Mouse (Mus musculus) kidney, adult 2 months (tissue): ENCODE measurements at regions not wholly inside any gene's neighbourhood (a gene's known extent, or its start where the extent isn't known, plus 50 kb on each side); places are given as distances from the start of the nearest gene placed in this dataset.

Experiments used
- CTCF ChIP-seq: fragments of 200-500 bp; conservative IDR thresholded peaks from 2 replicates; pipeline ENCODE4 v1.5.1; 2011; ENCODE audit warnings: low read depth, mild to moderate bottlenecking, control low read depth, low read length, moderate library complexity, mixed read lengths; ENCODE audit not compliant: insufficient read depth, insufficient read length
- POLR2A ChIP-seq: fragments of 200-500 bp; IDR thresholded peaks from one replicate; pipeline ENCODE4 v1.6.1; 2011; ENCODE audit warnings: low read depth, low read length, control low read depth

- TF ChIP-seq POLR2A (no peak), CTCF (no peak)
Measured at GRCm38 (mm10) chr16:42453338-42453737, 112.9 kb upstream of the Gap43 start.
